Mouse (Mus musculus): ENCODE results near the gene Bpifb6. TPM values are rescaled to one million over a fixed set of nuclear protein-coding genes. Genes with fewer than 3 reads are reported as not detected.

The Bpifb6 gene
- total RNA-seq (2021) = not detected
- long read RNA-seq, experiment 1 = 0 reads
- long read RNA-seq, experiment 2 = 0 reads

GRCm38 (mm10) chr2:153900088-153900487 lies at the start of gene Bpifb6:
TSS of gene Bpifb6 (plus strand) at chr2:153900388.
- DNase-seq = no peak

- peak; percentile 56 for DNase-seq
Observed at GRCm38 (mm10) chr2:153851030-153851360, 49.2 kb upstream of the Bpifb6 start.

- no peak for DNase-seq
Observed at GRCm38 (mm10) chr2:153853544-153853943, 46.6 kb upstream of the Bpifb6 start.

- DNase-seq = no peak
Observed at GRCm38 (mm10) chr2:153859581-153859980, 40.6 kb upstream of the Bpifb6 start.

- no peak for DNase-seq
Observed at GRCm38 (mm10) chr2:153860315-153860714, 39.9 kb upstream of the Bpifb6 start.

GRCm38 (mm10) chr2:153860715-153861114 lies 39.5 kb upstream of the Bpifb6 start:
- DNase-seq = no peak

GRCm38 (mm10) chr2:153861960-153862359 lies 38.2 kb upstream of the Bpifb6 start:
- DNase-seq = no peak

- DNase-seq = no peak
Observed at GRCm38 (mm10) chr2:153870984-153871383, 29.2 kb upstream of the Bpifb6 start, which contains the start of gene Sun5. TSS of gene Sun5 (minus strand) at chr2:153871084.

GRCm38 (mm10) chr2:153874745-153875144 lies 25.4 kb upstream of the Bpifb6 start, which contains the start of gene Bpifb2:
TSS of gene Bpifb2 (plus strand) at chr2:153875045.
- no peak for DNase-seq

- DNase-seq = no peak
Observed at GRCm38 (mm10) chr2:153899111-153899510, 1.1 kb upstream of the Bpifb6 start.

- no peak for DNase-seq
Observed at GRCm38 (mm10) chr2:153902726-153903125, 2.5 kb downstream of the Bpifb6 start.

- DNase-seq = no peak
Observed at GRCm38 (mm10) chr2:153906626-153907025, 6.4 kb downstream of the Bpifb6 start.

- peak; percentile 54 for DNase-seq
Observed at GRCm38 (mm10) chr2:153914151-153914550, 14.0 kb downstream of the Bpifb6 start.

- no peak for DNase-seq
Observed at GRCm38 (mm10) chr2:153917930-153918329, 17.7 kb downstream of the Bpifb6 start, which contains the start of gene Bpifb3. TSS of gene Bpifb3 (plus strand) at chr2:153918230.

- DNase-seq = no peak
Observed at GRCm38 (mm10) chr2:153921246-153921645, 21.1 kb downstream of the Bpifb6 start.

GRCm38 (mm10) chr2:153929871-153930413 lies 29.8 kb downstream of the Bpifb6 start:
- DNase-seq = peak; percentile 72

GRCm38 (mm10) chr2:153931125-153931524 lies 30.9 kb downstream of the Bpifb6 start:
- no peak for DNase-seq

- DNase-seq = no peak
Observed at GRCm38 (mm10) chr2:153933311-153933710, 33.1 kb downstream of the Bpifb6 start.

GRCm38 (mm10) chr2:153935348-153935747 lies 35.2 kb downstream of the Bpifb6 start:
- DNase-seq = no peak

- DNase-seq = no peak
Observed at GRCm38 (mm10) chr2:153937843-153938242, 37.7 kb downstream of the Bpifb6 start, which contains the start of gene Bpifb4. TSS of gene Bpifb4 (plus strand) at chr2:153938212.

GRCm38 (mm10) chr2:153943537-153943936 lies 43.3 kb downstream of the Bpifb6 start:
- peak; percentile 37 for DNase-seq

- DNase-seq = no peak
Observed at GRCm38 (mm10) chr2:153944567-153944966, 44.4 kb downstream of the Bpifb6 start.

- DNase-seq = peak; percentile 55
Observed at GRCm38 (mm10) chr2:153952897-153953296, 52.7 kb downstream of the Bpifb6 start.

GRCm38 (mm10) chr2:153953836-153954235 lies 53.6 kb downstream of the Bpifb6 start:
- DNase-seq = peak; percentile 41
